30 mouse cellular contexts compared by ENCODE assay signal in genomic region chr4:12376797-12377570, GRCm38 (mm10).
DNase-seq lines count a peak whose midpoint lies in the region; ATAC-seq lines count a peak whose summit lies in the region.
"Had no signal": no experiment of that assay in that cellular context is flagged by ENCODE, and none has a peak within 500 bp of the region (broad histone marks: within the 10 kb centered on the region; RNA-seq: fewer than 3 reads in every experiment).

No protein-coding gene starts in this region.

- no peaks in the 10 kb centered on the region for H3K36me3 ChIP-seq in kidney, embryonic 15.5 days
- H3K36me3 ChIP-seq in forebrain, embryonic 11.5 days (ENCODE audit: control insufficient read depth, insufficient read depth, low read length) = no peaks in the 10 kb centered on the region
- H3K36me3 ChIP-seq: heart, embryonic 10.5 days; heart, embryonic 15.5 days; hindbrain, embryonic 13.5 days; liver, embryonic 12.5 days; midbrain, embryonic 13.5 days had no signal

- H3K9me3 ChIP-seq in kidney, embryonic 15.5 days (replicated peaks) = no peaks in the 10 kb centered on the region
- no peaks in the 10 kb centered on the region for H3K9me3 ChIP-seq in forebrain, embryonic 11.5 days (ENCODE audit: control insufficient read depth, low read length)
- H3K9me3 ChIP-seq: heart, embryonic 10.5 days; heart, embryonic 15.5 days; hindbrain, embryonic 13.5 days; liver, embryonic 12.5 days; megakaryocyte, embryonic 14.5 days; midbrain, embryonic 13.5 days had no signal

- no peak overlapping the region for H3K27ac ChIP-seq in kidney, embryonic 15.5 days
- H3K27ac ChIP-seq in forebrain, embryonic 11.5 days (ENCODE audit: low read depth, low read length) = no peak overlapping the region
- H3K27ac ChIP-seq: heart, embryonic 10.5 days; heart, embryonic 15.5 days; hindbrain, embryonic 13.5 days; liver, embryonic 12.5 days; midbrain, embryonic 13.5 days had no signal

- no peak for DNase-seq in frontal cortex, postnatal 10 days (ENCODE audit: low spot score in 2 of 2)
- peak; percentile 26 for DNase-seq in left cerebral cortex, adult 11 months (ENCODE audit: low spot score)
- no peak for DNase-seq in left cerebral cortex, postnatal 4 days
- peak; percentile 80 for DNase-seq in brain, adult 2 months (ENCODE audit: low read depth, low spot score)
- DNase-seq in left cerebral cortex, postnatal 14 days (ENCODE audit: low spot score in 2 of 2) = peak; percentile 19 to 58
- no peak for DNase-seq in forebrain, embryonic 11.5 days (ENCODE audit: low spot score)
- DNase-seq: adrenal gland, adult 2 months; adrenal gland, postnatal 36 days; cerebellum, adult 8-10 months; cerebellum, postnatal 25 days; gastrocnemius, postnatal 25 days; heart, adult 11 months; heart, postnatal 36 days; kidney, adult 11 months; kidney, postnatal 36 days; liver, postnatal 0 days; lung, postnatal 36 days; thymus, postnatal 25 days had no signal

- peak; percentile 100 for ATAC-seq in frontal cortex, adult (ENCODE audit: low TSS enrichment)
- no peak for ATAC-seq in kidney, embryonic 15.5 days (replicated peaks; ENCODE audit: low FRiP score)
- no peak for ATAC-seq in forebrain, embryonic 11.5 days (replicated peaks; ENCODE audit: low FRiP score)
- ATAC-seq: activated CD4-positive, CD25-positive, alpha-beta regulatory T cell, adult 4 months; forebrain, embryonic 14.5 days; inflammation-experienced regulatory T-cells, adult 6 months; liver, embryonic 12.5 days; liver, postnatal 0 days; midbrain, embryonic 13.5 days had no signal

- no peak overlapping the region for H3K9ac ChIP-seq in kidney, embryonic 15.5 days
- H3K9ac ChIP-seq in forebrain, embryonic 11.5 days (ENCODE audit: low read length) = no peak overlapping the region
- H3K9ac ChIP-seq: heart, embryonic 15.5 days; hindbrain, embryonic 13.5 days; liver, embryonic 12.5 days; liver, postnatal 0 days; midbrain, embryonic 13.5 days had no signal

- no peaks in the 10 kb centered on the region for H3K4me1 ChIP-seq in kidney, embryonic 15.5 days
- no peaks in the 10 kb centered on the region for H3K4me1 ChIP-seq in forebrain, embryonic 11.5 days (replicated peaks; ENCODE audit: control insufficient read depth, insufficient read depth, low read length)
- H3K4me1 ChIP-seq: heart, embryonic 10.5 days; heart, embryonic 15.5 days; hindbrain, embryonic 13.5 days; liver, embryonic 12.5 days; midbrain, embryonic 13.5 days had no signal

- intact Hi-C loops in left cerebral cortex, postnatal 4 days (cut with DNase I) = no loop called here
- intact Hi-C loops in left cerebral cortex, postnatal 14 days (cut with DNase I) = no loop called here

- no peaks in the 10 kb centered on the region for H3K27me3 ChIP-seq in kidney, embryonic 15.5 days
- H3K27me3 ChIP-seq in forebrain, embryonic 11.5 days (ENCODE audit: control insufficient read depth, insufficient read depth, low read length) = no peaks in the 10 kb centered on the region
- H3K27me3 ChIP-seq: CH12.LX; heart, embryonic 15.5 days; hindbrain, embryonic 13.5 days; liver, embryonic 12.5 days; megakaryocyte, embryonic 14.5 days; midbrain, embryonic 13.5 days had no signal

- no peak overlapping the region for H3K4me3 ChIP-seq in kidney, embryonic 15.5 days (replicated peaks)
- H3K4me3 ChIP-seq in forebrain, embryonic 11.5 days (ENCODE audit: low read depth, low read length) = no peak overlapping the region
- H3K4me3 ChIP-seq: heart, embryonic 10.5 days; heart, embryonic 15.5 days; hindbrain, embryonic 13.5 days; liver, embryonic 12.5 days; megakaryocyte, embryonic 14.5 days; midbrain, embryonic 13.5 days had no signal

- no peak overlapping the region for H3K4me2 ChIP-seq in kidney, embryonic 15.5 days
- H3K4me2 ChIP-seq in forebrain, embryonic 11.5 days (ENCODE audit: low read depth, low read length, severe bottlenecking) = no peak overlapping the region
- H3K4me2 ChIP-seq: heart, embryonic 15.5 days; hindbrain, embryonic 13.5 days; liver, embryonic 12.5 days; midbrain, embryonic 13.5 days had no signal

- 83% methylated on average over 5 of the region's 5 CpGs for WGBS in kidney, embryonic 15.5 days
- WGBS in forebrain, embryonic 11.5 days = 84% methylated on average over 5 of the region's 5 CpGs

Comparison
In these comparisons a context has a peak if more than half of its experiments do, and no peak if none do; other contexts are left out.
1. DNase-seq: peak in left cerebral cortex, adult 11 months (single experiment), brain, adult 2 months (single experiment) and left cerebral cortex, postnatal 14 days (2 of 2); none in frontal cortex, postnatal 10 days (0 of 2), left cerebral cortex, postnatal 4 days (single experiment) and forebrain, embryonic 11.5 days (single experiment).